Mouse (Mus musculus): ENCODE measurements around the gene Glipr1l1. TPM values are rescaled to one million over a fixed set of nuclear protein-coding genes. Genes with fewer than 3 reads are reported as not detected.

Gene Glipr1l1
- polyA plus RNA-seq (2014; fragmentation: Illumina TruSeq; extraction: RNeasy Lipid Tissue Mini Kit (QIAGEN cat#74804); ENCODE audit: low read depth, low replicate concordance) = 333 TPM

DNA sequence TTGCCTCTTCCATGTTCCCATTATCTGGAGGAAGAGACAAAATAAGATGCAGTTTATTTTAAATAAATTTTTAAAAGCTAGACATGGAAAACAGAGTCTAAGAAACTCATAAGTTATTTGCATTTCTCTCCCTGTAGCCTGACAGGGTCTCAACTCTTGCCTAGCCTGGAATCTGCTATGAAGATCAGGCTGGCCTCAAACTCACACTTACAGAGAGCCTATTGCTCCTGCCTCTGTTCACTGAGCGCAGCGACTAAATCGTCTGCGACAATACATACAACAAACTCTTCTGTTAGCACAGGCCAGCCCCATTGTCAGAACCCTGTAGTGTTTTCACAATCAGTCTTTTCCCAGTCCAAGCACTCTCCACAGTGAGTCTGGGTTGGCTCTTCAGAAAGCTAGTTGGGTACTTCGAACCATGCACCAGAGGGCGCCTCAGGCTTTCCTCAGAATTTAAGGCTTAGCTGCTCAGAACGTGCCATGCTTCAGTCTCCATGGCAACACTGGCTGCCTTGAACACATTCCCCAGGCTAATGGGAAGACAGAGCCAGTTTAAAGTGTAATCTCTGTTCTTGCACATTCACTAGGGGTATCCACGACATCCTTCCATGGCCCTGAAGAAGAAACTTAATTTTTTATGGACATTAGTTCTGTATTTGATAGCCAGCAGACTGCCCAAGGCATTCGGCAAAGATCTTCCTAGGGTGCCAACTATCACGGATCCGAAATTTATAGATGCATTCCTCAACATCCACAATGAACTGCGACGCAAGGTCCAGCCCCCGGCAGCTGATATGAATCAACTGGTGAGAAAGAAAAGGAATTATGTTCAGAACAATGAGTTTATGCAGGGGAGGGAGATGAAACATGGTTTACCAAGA lies at the start of gene Glipr1l1:
TSS of gene Glipr1l1 (plus strand) at position 488 of the 881 bp plus-strand sequence.

DNA sequence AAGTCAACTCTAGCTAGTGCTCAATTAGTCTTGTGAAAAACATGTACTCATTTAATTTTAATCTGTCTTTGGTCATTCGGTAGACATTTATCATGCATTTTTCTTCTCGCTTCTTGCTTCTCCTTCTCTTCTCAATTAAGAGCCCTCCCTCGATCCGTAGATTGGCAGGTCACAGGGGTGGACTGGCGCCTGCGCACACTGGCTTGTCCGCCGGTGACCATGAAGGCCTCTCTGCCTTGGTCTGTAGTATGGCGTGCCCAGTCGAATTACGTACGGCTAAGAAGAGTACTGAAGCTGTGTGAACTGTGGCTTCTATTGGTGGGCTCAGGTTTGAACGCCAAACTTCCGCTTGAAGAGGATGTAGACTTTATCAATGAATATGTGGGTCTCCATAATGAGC lies 23.2 kb downstream of the Glipr1l1 start, which contains the start of gene Glipr1l2:
TSS of gene Glipr1l2 (plus strand) at position 198 of the 400 bp plus-strand sequence.

Other genes starting within 250 kb of the Glipr1l1 start
- gene Krr1, start 87.5 kb upstream of the Glipr1l1 start, polyA plus RNA-seq (2014; fragmentation: Illumina TruSeq; extraction: RNeasy Lipid Tissue Mini Kit (QIAGEN cat#74804); ENCODE audit: low read depth, low replicate concordance) = 32.4 TPM
- 0.87 TPM for gene Glipr1, start 57.6 kb upstream of the Glipr1l1 start, polyA plus RNA-seq (2014; fragmentation: Illumina TruSeq; extraction: RNeasy Lipid Tissue Mini Kit (QIAGEN cat#74804); ENCODE audit: low read depth, low replicate concordance)
- gene Glipr1l2, start 23.2 kb downstream of the Glipr1l1 start, polyA plus RNA-seq (2014; fragmentation: Illumina TruSeq; extraction: RNeasy Lipid Tissue Mini Kit (QIAGEN cat#74804); ENCODE audit: low read depth, low replicate concordance) = 92.5 TPM
- gene Glipr1l3, start 100.1 kb downstream of the Glipr1l1 start, polyA plus RNA-seq (2014; fragmentation: Illumina TruSeq; extraction: RNeasy Lipid Tissue Mini Kit (QIAGEN cat#74804); ENCODE audit: low read depth, low replicate concordance) = 66.3 TPM
- 20.8 TPM for gene Caps2, start 103.4 kb downstream of the Glipr1l1 start, polyA plus RNA-seq (2014; fragmentation: Illumina TruSeq; extraction: RNeasy Lipid Tissue Mini Kit (QIAGEN cat#74804); ENCODE audit: low read depth, low replicate concordance)
- gene Kcnc2, start 210.9 kb downstream of the Glipr1l1 start, polyA plus RNA-seq (2014; fragmentation: Illumina TruSeq; extraction: RNeasy Lipid Tissue Mini Kit (QIAGEN cat#74804); ENCODE audit: low read depth, low replicate concordance) = 2.6 TPM

All from testis, adult 10 weeks (tissue).